Mouse (Mus musculus) urinary bladder, postnatal 36 days (tissue): ENCODE data around the gene Ncoa1.
"Not testable (repeated sequence)": the region's sequence is repeated elsewhere in the genome, so short reads cannot be mapped to it uniquely, and the experiment has no call there.

Source experiments
- DNase-seq, 2 experiments: peaks; one replicate each; pipeline ENCODE4 v3.0.0; 2022; ENCODE audit warnings: low spot score in 2 of 2, mixed read lengths in 1 of 2

Ncoa1 gene

GRCm38 (mm10) chr12:4396221-4396620, 80.8 kb downstream of the Ncoa1 start:
- no peak for DNase-seq

GRCm38 (mm10) chr12:4392590-4392989, 84.4 kb downstream of the Ncoa1 start:
- DNase-seq: no peak

GRCm38 (mm10) chr12:4392074-4392473, 84.9 kb downstream of the Ncoa1 start:
- DNase-seq: no peak

- no peak for DNase-seq
Observed at GRCm38 (mm10) chr12:4391256-4391655, 85.7 kb downstream of the Ncoa1 start.

- DNase-seq: no peak
Observed at GRCm38 (mm10) chr12:4390721-4391120, 86.3 kb downstream of the Ncoa1 start.

GRCm38 (mm10) chr12:4386077-4386719, 90.8 kb downstream of the Ncoa1 start:
- DNase-seq: peak in 1 of 2 experiments; percentile 32

GRCm38 (mm10) chr12:4383061-4383460, 93.9 kb downstream of the Ncoa1 start:
- DNase-seq: no peak

- DNase-seq: no peak
Observed at GRCm38 (mm10) chr12:4379298-4379957, 97.6 kb downstream of the Ncoa1 start.

- no peak for DNase-seq
Observed at GRCm38 (mm10) chr12:4376475-4376874, 100.5 kb downstream of the Ncoa1 start.

GRCm38 (mm10) chr12:4374816-4375493, 102.0 kb downstream of the Ncoa1 start:
- DNase-seq: no peak

- DNase-seq: no peak
Observed at GRCm38 (mm10) chr12:4371406-4371805, 105.6 kb downstream of the Ncoa1 start.

GRCm38 (mm10) chr12:4365951-4366350, 111.0 kb downstream of the Ncoa1 start:
- no peak for DNase-seq

GRCm38 (mm10) chr12:4359475-4359874, 117.5 kb downstream of the Ncoa1 start:
- DNase-seq: no peak

GRCm38 (mm10) chr12:4358653-4359052, 118.3 kb downstream of the Ncoa1 start:
- not testable (repeated sequence) for DNase-seq

- DNase-seq: no peak
Observed at GRCm38 (mm10) chr12:4358100-4358499, 118.9 kb downstream of the Ncoa1 start.

- peak; percentile 17 to 23 for DNase-seq
Observed at GRCm38 (mm10) chr12:4356834-4357445, 120.0 kb downstream of the Ncoa1 start.

GRCm38 (mm10) chr12:4355019-4355730, 121.8 kb downstream of the Ncoa1 start:
- DNase-seq: no peak

- no peak for DNase-seq
Observed at GRCm38 (mm10) chr12:4343216-4343615, 133.8 kb downstream of the Ncoa1 start.

GRCm38 (mm10) chr12:4342087-4342486, 134.9 kb downstream of the Ncoa1 start:
- DNase-seq: no peak

GRCm38 (mm10) chr12:4340325-4340924, 136.6 kb downstream of the Ncoa1 start:
- DNase-seq: no peak

- no peak for DNase-seq
Observed at GRCm38 (mm10) chr12:4323604-4324003, 153.4 kb downstream of the Ncoa1 start.
